Mouse (Mus musculus) stomach, postnatal 0 days (tissue): ENCODE measurements around the gene Recql5. TPM values are rescaled to one million over a fixed set of nuclear protein-coding genes. Genes with fewer than 3 reads are reported as not detected.

Source experiments
- ATAC-seq: fragments of 200-750 bp; cut with Nextera tagmentation; 2 replicates; pipeline ENCODE4 v1.8.0; 2017; ENCODE audit not compliant: low FRiP score, low TSS enrichment
- DNase-seq: peaks from one replicate; pipeline ENCODE4 v3.0.0-alpha.2; 2016; ENCODE audit warnings: low spot score
- H3K27ac ChIP-seq: fragments of 300-500 bp; sonication (generic); replicated peaks from 2 replicates; pipeline ENCODE4 v1.5.1; 2014; ENCODE audit warnings: mild to moderate bottlenecking, control low read depth
- H3K27me3 ChIP-seq: fragments of 300-500 bp; sonication (generic); 2 replicates; pipeline ENCODE4 v1.6.1; 2014; ENCODE audit warnings: low read length; ENCODE audit not compliant: control insufficient read depth, insufficient read depth
- H3K36me3 ChIP-seq: fragments of 300-500 bp; sonication (generic); 2 replicates; pipeline ENCODE4 v1.6.1; 2014; ENCODE audit warnings: low read length, mixed read lengths; ENCODE audit not compliant: control insufficient read depth, insufficient read depth
- H3K4me1 ChIP-seq: fragments of 300-500 bp; sonication (generic); replicated peaks from 2 replicates; pipeline ENCODE4 v1.6.1; 2014; ENCODE audit warnings: antibody characterized with exemption; ENCODE audit not compliant: control insufficient read depth, insufficient read depth
- H3K4me2 ChIP-seq: fragments of 300-500 bp; sonication (generic); replicated peaks from 2 replicates; pipeline ENCODE4 v1.6.1; 2014; ENCODE audit warnings: low read depth, mild to moderate bottlenecking, control low read depth, moderate library complexity
- H3K4me3 ChIP-seq: fragments of 300-500 bp; sonication (generic); 2 replicates; pipeline ENCODE4 v1.5.1; 2014; ENCODE audit warnings: low read depth, low read length, control low read depth
- H3K9ac ChIP-seq: fragments of 300-500 bp; sonication (generic); 2 replicates; pipeline ENCODE4 v1.6.1; 2014; ENCODE audit warnings: mild to moderate bottlenecking, low read length, control low read depth, mixed read lengths
- H3K9me3 ChIP-seq: fragments of 300-500 bp; sonication (generic); 2 replicates; pipeline ENCODE4 v1.6.1; 2016; ENCODE audit warnings: low read length; ENCODE audit not compliant: control insufficient read depth
- CTCF ChIP-seq: IDR thresholded peaks from 2 replicates; pipeline ENCODE4 v1.5.1; 2016; ENCODE audit warnings: antibody characterized with exemption, low read depth, mild to moderate bottlenecking, moderate library complexity
- EP300 ChIP-seq: optimal IDR thresholded peaks from 2 replicates; pipeline ENCODE3; 2016; ENCODE audit warnings: antibody characterized with exemption
- WGBS: fragments of 180-500 bp; shearing (Covaris S2); extraction: QIAGEN DNeasy Blood & Tissue Kit; methylation state at CpG from one replicate; pipeline ENCODE4 v1.1.7; 2014; 5-methylcytosine and 5-hydroxymethylcytosine counted together
- polyA plus RNA-seq: library from polyadenylated mRNA; unstranded; fragments of >200 nt; fragmentation: Nextera tagmentation; extraction: Ambion mirVana; gene quantifications from 2 replicates; pipeline ENCODE4 v1.2.1, GENCODE M21; 2015

Gene Recql5
- 7.2 and 8.1 TPM in 2 replicates for polyA plus RNA-seq

- Histone ChIP-seq H3K4me1 (peaks cover 13% of the 10 kb centered on the region; the same call in 1 of the 2 replicates), H3K9me3 (no peaks in the 10 kb centered on the region), H3K27me3 (no peaks in the 10 kb centered on the region), H3K4me3 (peak within 1 kb of the TSS; percentile 70), H3K4me2 (peak within 1 kb of the TSS; percentile 85), H3K27ac (peak within 1 kb of the TSS; percentile 63), H3K9ac (peak within 1 kb of the TSS; percentile 83), H3K36me3 (peaks cover 5% of the 10 kb centered on the region; the same call in 1 of the 2 replicates)
- WGBS = under 1% methylated on average over 28 of the region's 28 CpGs
- DNase-seq (peak; percentile 97), ATAC-seq (peak; percentile 99)
- TF ChIP-seq CTCF (no peak), EP300 (no peak)
Observed at GRCm38 (mm10) chr11:115933108-115933746, at the start of gene Recql5, which contains the start of gene Sap30bp. Gene Recql5 (minus strand): TSS chr11:115933477. Gene Sap30bp (plus strand): TSS chr11:115933282.

GRCm38 (mm10) chr11:115982472-115982871 is 49.2 kb upstream of the Recql5 start:
- Histone ChIP-seq H3K9ac (no peak overlapping the region), H3K27me3 (no peaks in the 10 kb centered on the region), H3K27ac (no peak overlapping the region), H3K4me2 (no peak overlapping the region), H3K36me3 (no peaks in the 10 kb centered on the region), H3K9me3 (no peaks in the 10 kb centered on the region), H3K4me1 (no peaks in the 10 kb centered on the region), H3K4me3 (no peak overlapping the region)
- TF ChIP-seq CTCF (no peak), EP300 (no peak)
- no peak for ATAC-seq
- WGBS = 84% methylated on average over 15 of the region's 15 CpGs
- DNase-seq = no peak

- Histone ChIP-seq H3K9ac (peak overlapping the region; percentile 76), H3K4me2 (peak overlapping the region; percentile 72), H3K36me3 (no peaks in the 10 kb centered on the region), H3K27ac (peak overlapping the region; percentile 89), H3K27me3 (no peaks in the 10 kb centered on the region), H3K4me1 (0 out of 2 replicates have a peak, but pooled peaks cover 2% of the 10 kb centered on the region), H3K9me3 (no peaks in the 10 kb centered on the region), H3K4me3 (peak overlapping the region; percentile 55)
- 23% methylated on average over 12 of the region's 12 CpGs for WGBS
- TF ChIP-seq EP300 = no peak
- peak; percentile 10; the same call in 1 of the 2 replicates for TF ChIP-seq CTCF
- DNase-seq (peak; percentile 56), ATAC-seq (no peak)
Observed at GRCm38 (mm10) chr11:115975544-115975943, 42.3 kb upstream of the Recql5 start.

GRCm38 (mm10) chr11:115975083-115975420 is 41.8 kb upstream of the Recql5 start:
- no peaks in the 10 kb centered on the region for H3K36me3 ChIP-seq
- no peaks in the 10 kb centered on the region for H3K9me3 ChIP-seq
- peak overlapping the region; percentile 55 for H3K4me3 ChIP-seq
- H3K27ac ChIP-seq = peak overlapping the region; percentile 89
- ATAC-seq = peak; percentile 2; the same call in 1 of the 2 replicates
- H3K4me1 ChIP-seq = 0 out of 2 replicates have a peak, but pooled peaks cover 2% of the 10 kb centered on the region
- peak overlapping the region; percentile 72 for H3K4me2 ChIP-seq
- H3K27me3 ChIP-seq = no peaks in the 10 kb centered on the region
- WGBS = 5% methylated on average over 18 of the region's 18 CpGs
- TF ChIP-seq CTCF (no peak), EP300 (no peak)
- DNase-seq = no peak
- H3K9ac ChIP-seq = peak overlapping the region; percentile 76

- peak within 1 kb of the TSS; percentile 89 for H3K27ac ChIP-seq
- H3K4me3 ChIP-seq = peak within 1 kb of the TSS; percentile 55
- ATAC-seq (peak; percentile 86), DNase-seq (peak; percentile 90)
- H3K27me3 ChIP-seq = no peaks in the 10 kb centered on the region
- H3K4me2 ChIP-seq = peak within 1 kb of the TSS; percentile 72
- TF ChIP-seq EP300 = no peak
- peak; percentile 53 for TF ChIP-seq CTCF
- 11% methylated on average over 41 of the region's 58 CpGs for WGBS
- H3K4me1 ChIP-seq = 0 out of 2 replicates have a peak, but pooled peaks cover 5% of the 10 kb centered on the region
- no peaks in the 10 kb centered on the region for H3K36me3 ChIP-seq
- peak within 1 kb of the TSS; percentile 76 for H3K9ac ChIP-seq
- no peaks in the 10 kb centered on the region for H3K9me3 ChIP-seq
Observed at GRCm38 (mm10) chr11:115974309-115975082, 41.2 kb upstream of the Recql5 start, which contains the start of gene Itgb4. Gene Itgb4 (plus strand): TSS chr11:115974709.
